Mouse (Mus musculus) stomach, embryonic 15.5 days (tissue): ENCODE data around the gene Slc13a5. TPM values are rescaled to one million over a fixed set of nuclear protein-coding genes. Genes with fewer than 3 reads are reported as not detected.

Source experiments
- ATAC-seq: fragments of 200-750 bp; cut with Nextera tagmentation; 2 replicates; pipeline ENCODE4 v1.8.0; 2017; ENCODE audit warnings: low read depth, moderate number of reproducible peaks, moderate TSS enrichment; ENCODE audit not compliant: insufficient read depth, low FRiP score
- H3K27ac ChIP-seq: fragments of 300-500 bp; sonication (generic); 2 replicates; pipeline ENCODE4 v1.5.1; 2015; ENCODE audit warnings: mild to moderate bottlenecking, inconsistent platforms
- H3K27me3 ChIP-seq: fragments of 300-500 bp; sonication (generic); replicated peaks from 2 replicates; pipeline ENCODE4 v1.6.1; 2015; ENCODE audit warnings: inconsistent platforms
- H3K36me3 ChIP-seq: fragments of 300-500 bp; sonication (generic); 2 replicates; pipeline ENCODE4 v1.6.1; 2015; ENCODE audit warnings: inconsistent platforms
- H3K4me1 ChIP-seq: fragments of 300-500 bp; sonication (generic); 2 replicates; pipeline ENCODE4 v1.6.1; 2015; ENCODE audit warnings: inconsistent platforms
- H3K4me2 ChIP-seq: fragments of 300-500 bp; sonication (generic); 2 replicates; pipeline ENCODE4 v1.6.1; 2015; ENCODE audit warnings: mild to moderate bottlenecking, inconsistent platforms
- H3K4me3 ChIP-seq: fragments of 300-500 bp; sonication (generic); replicated peaks from 2 replicates; pipeline ENCODE4 v1.5.1; 2015; ENCODE audit warnings: inconsistent platforms
- H3K9ac ChIP-seq: fragments of 300-500 bp; sonication (generic); 2 replicates; pipeline ENCODE4 v1.6.1; 2015; ENCODE audit warnings: inconsistent platforms
- H3K9me3 ChIP-seq: fragments of 300-500 bp; sonication (generic); 2 replicates; pipeline ENCODE4 v1.6.1; 2016; ENCODE audit warnings: inconsistent platforms
- WGBS: fragments of 180-500 bp; shearing (Covaris S2); methylation state at CpG from one replicate; pipeline ENCODE4 v1.1.7; 2015; 5-methylcytosine and 5-hydroxymethylcytosine counted together
- polyA plus RNA-seq: library from polyadenylated mRNA; unstranded; fragments of >200 nt; fragmentation: Nextera tagmentation; extraction: Ambion mirVana; gene quantifications from 2 replicates; pipeline ENCODE4 v1.2.1, GENCODE M21; 2015

The Slc13a5 gene
- polyA plus RNA-seq, 1 experiment from 2014 or later, result 0.14 TPM

GRCm38 (mm10) chr11:72217116-72217515 lies 49.9 kb downstream of the Slc13a5 start:
- ATAC-seq, result no peak

GRCm38 (mm10) chr11:72215410-72215797 lies 51.6 kb downstream of the Slc13a5 start, which contains the start of gene Med31:
TSS of gene Med31 (minus strand) at chr11:72215592.
- H3K9ac ChIP-seq, result peak within 1 kb of the TSS; percentile 76
- no peaks in the 10 kb centered on the region for H3K27me3 ChIP-seq
- H3K27ac ChIP-seq, result peak within 1 kb of the TSS; percentile 72
- H3K4me1 ChIP-seq, result 0 out of 2 replicates have a peak, but pooled peaks cover 6% of the 10 kb centered on the region
- no peaks in the 10 kb centered on the region for H3K9me3 ChIP-seq
- H3K36me3 ChIP-seq, result peaks cover 10% of the 10 kb centered on the region
- peak within 1 kb of the TSS; percentile 99 for H3K4me2 ChIP-seq
- H3K4me3 ChIP-seq, result peak within 1 kb of the TSS; percentile 84
- WGBS, result 1% methylated on average over 29 of the region's 29 CpGs
- peak; percentile 36 for ATAC-seq

More at GRCm38 (mm10) chr11:72217116-72217515, 49.9 kb downstream of the Slc13a5 start:
- Histone ChIP-seq H3K27ac (no peak overlapping the region), H3K36me3 (no peaks in the 10 kb centered on the region), H3K4me3 (no peak overlapping the region), H3K9me3 (no peaks in the 10 kb centered on the region), H3K27me3 (no peaks in the 10 kb centered on the region), H3K4me1 (0 out of 2 replicates have a peak, but pooled peaks cover 6% of the 10 kb centered on the region), H3K4me2 (no peak overlapping the region), H3K9ac (no peak overlapping the region)
- WGBS, result 84% methylated on average over 5 of the region's 5 CpGs

- peak overlapping the region; percentile 72 for H3K27ac ChIP-seq
- no peaks in the 10 kb centered on the region for H3K27me3 ChIP-seq
- peak overlapping the region; percentile 99 for H3K4me2 ChIP-seq
- H3K4me1 ChIP-seq, result 0 out of 2 replicates have a peak, but pooled peaks cover 6% of the 10 kb centered on the region
- peak overlapping the region; percentile 84 for H3K4me3 ChIP-seq
- H3K36me3 ChIP-seq, result peaks cover 14% of the 10 kb centered on the region
- WGBS, result under 1% methylated on average over 51 of the region's 51 CpGs
- H3K9me3 ChIP-seq, result no peaks in the 10 kb centered on the region
- ATAC-seq, result peak; percentile 96
- peak overlapping the region; percentile 76 for H3K9ac ChIP-seq
Observed at GRCm38 (mm10) chr11:72214591-72215409, 52.2 kb downstream of the Slc13a5 start.

GRCm38 (mm10) chr11:72207834-72208377 lies 59.1 kb downstream of the Slc13a5 start:
- Histone ChIP-seq H3K27me3 (no peaks in the 10 kb centered on the region), H3K36me3 (peaks cover 14% of the 10 kb centered on the region), H3K4me1 (peaks cover 14% of the 10 kb centered on the region), H3K9ac (peak overlapping the region; percentile 60), H3K9me3 (no peaks in the 10 kb centered on the region), H3K27ac (peak overlapping the region; percentile 70; the same call in 1 of the 2 replicates), H3K4me2 (peak overlapping the region; percentile 94), H3K4me3 (peak overlapping the region; percentile 68)
- ATAC-seq, result no peak
- 8% methylated on average over 17 of the region's 17 CpGs for WGBS

- Histone ChIP-seq H3K9me3 (no peaks in the 10 kb centered on the region), H3K9ac (peak within 1 kb of the TSS; percentile 60), H3K36me3 (peaks cover 14% of the 10 kb centered on the region), H3K4me3 (peak within 1 kb of the TSS; percentile 68), H3K27ac (peak within 1 kb of the TSS; percentile 70), H3K4me1 (peaks cover 14% of the 10 kb centered on the region), H3K4me2 (peak within 1 kb of the TSS; percentile 94), H3K27me3 (no peaks in the 10 kb centered on the region)
- ATAC-seq, result peak; percentile 95
- under 1% methylated on average over 42 of the region's 42 CpGs for WGBS
Observed at GRCm38 (mm10) chr11:72207204-72207833, 59.7 kb downstream of the Slc13a5 start, which contains the start of the genes 4933427D14Rik and Txndc17. TSS of gene 4933427D14Rik (minus strand) at chr11:72207459. TSS of gene Txndc17 (plus strand) at chr11:72207547.

- Histone ChIP-seq H3K27me3 (no peaks in the 10 kb centered on the region), H3K4me1 (peaks cover 14% of the 10 kb centered on the region), H3K9ac (peak within 1 kb of the TSS; percentile 60), H3K4me3 (peak within 1 kb of the TSS; percentile 68), H3K4me2 (peak within 1 kb of the TSS; percentile 94), H3K9me3 (no peaks in the 10 kb centered on the region), H3K36me3 (peaks cover 11% of the 10 kb centered on the region), H3K27ac (peak within 1 kb of the TSS; percentile 70)
- WGBS, result under 1% methylated on average over 43 of the region's 43 CpGs
- ATAC-seq, result peak; percentile 28; the same call in 1 of the 2 replicates
Observed at GRCm38 (mm10) chr11:72206341-72207203, 60.5 kb downstream of the Slc13a5 start, which contains the start of gene Gm43951. TSS of gene Gm43951 (minus strand) at chr11:72206840.

GRCm38 (mm10) chr11:72205256-72205655 lies 61.8 kb downstream of the Slc13a5 start:
- Histone ChIP-seq H3K4me3 (0 out of 2 replicates have a peak overlapping the region, but pooled peaks have one; percentile 68), H3K27ac (no peak overlapping the region), H3K4me1 (peaks cover 14% of the 10 kb centered on the region), H3K9ac (no peak overlapping the region), H3K9me3 (no peaks in the 10 kb centered on the region), H3K4me2 (0 out of 2 replicates have a peak overlapping the region, but pooled peaks have one; percentile 94), H3K36me3 (0 out of 2 replicates have a peak, but pooled peaks cover 4% of the 10 kb centered on the region), H3K27me3 (no peaks in the 10 kb centered on the region)
- no peak for ATAC-seq
- WGBS, result 78% methylated on average over 6 of the region's 6 CpGs

GRCm38 (mm10) chr11:72203440-72203839 lies 63.6 kb downstream of the Slc13a5 start:
- no peak for ATAC-seq
- Histone ChIP-seq H3K27me3 (no peaks in the 10 kb centered on the region), H3K27ac (no peak overlapping the region), H3K4me1 (peaks cover 14% of the 10 kb centered on the region), H3K36me3 (peaks cover under 1% of the 10 kb centered on the region; the same call in 1 of the 2 replicates), H3K4me2 (no peak overlapping the region), H3K9ac (no peak overlapping the region), H3K4me3 (no peak overlapping the region), H3K9me3 (no peaks in the 10 kb centered on the region)
- 74% methylated on average over 1 of the region's 1 CpGs for WGBS

GRCm38 (mm10) chr11:72196506-72196905 lies 70.5 kb downstream of the Slc13a5 start:
- H3K27ac ChIP-seq, result no peak overlapping the region

GRCm38 (mm10) chr11:72194259-72194658 lies 72.8 kb downstream of the Slc13a5 start:
- Histone ChIP-seq H3K4me3 (no peak overlapping the region), H3K4me1 (no peaks in the 10 kb centered on the region), H3K27ac (no peak overlapping the region), H3K4me2 (no peak overlapping the region), H3K36me3 (peaks cover 8% of the 10 kb centered on the region; the same call in 1 of the 2 replicates), H3K9ac (no peak overlapping the region), H3K27me3 (no peaks in the 10 kb centered on the region), H3K9me3 (no peaks in the 10 kb centered on the region)
- 62% methylated on average over 2 of the region's 2 CpGs for WGBS
- no peak for ATAC-seq

More at GRCm38 (mm10) chr11:72196506-72196905, 70.5 kb downstream of the Slc13a5 start:
- Histone ChIP-seq H3K9ac (no peak overlapping the region), H3K27me3 (no peaks in the 10 kb centered on the region), H3K4me1 (no peaks in the 10 kb centered on the region), H3K4me2 (no peak overlapping the region), H3K36me3 (peaks cover 8% of the 10 kb centered on the region; the same call in 1 of the 2 replicates), H3K4me3 (no peak overlapping the region), H3K9me3 (no peaks in the 10 kb centered on the region)
- 83% methylated on average over 8 of the region's 8 CpGs for WGBS
- no peak for ATAC-seq
